Mouse (Mus musculus): ENCODE measurements around the gene Defb20. TPM values are rescaled to one million over a fixed set of nuclear protein-coding genes. Genes with fewer than 3 reads are reported as not detected.
"Not testable (repeated sequence)": the region's sequence is repeated elsewhere in the genome, so short reads cannot be mapped to it uniquely, and the experiment has no call there.

The Defb20 gene
- under 1 TPM in 1 of 4 experiments, not detected in 3; 0.73 TPM for total RNA-seq (2022)

DNA sequence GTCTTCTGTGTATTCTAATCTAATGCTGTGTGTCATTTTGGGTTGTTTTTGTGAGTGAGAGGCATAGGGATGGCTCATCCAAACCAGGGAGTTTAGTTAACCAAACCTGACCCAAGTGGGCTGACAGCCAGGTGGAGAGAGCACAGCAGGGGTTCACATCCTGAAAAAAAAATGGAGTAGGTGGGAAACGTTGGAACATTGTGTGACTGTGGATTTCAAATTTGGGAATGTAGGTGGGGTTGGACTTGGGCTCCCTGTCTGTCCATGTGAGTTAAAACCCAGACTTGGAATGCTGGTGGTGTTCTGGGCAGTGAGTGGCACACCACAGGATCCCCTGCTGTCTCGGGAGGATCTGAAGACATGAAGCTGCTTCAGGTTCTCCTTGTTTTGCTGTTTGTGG lies at the start of gene Defb20:
Gene Defb20 (plus strand): TSS at position 301 of the 400 bp plus-strand sequence.
- no peak for DNase-seq (ENCODE audit: low spot score in 2 of 2)

DNA sequence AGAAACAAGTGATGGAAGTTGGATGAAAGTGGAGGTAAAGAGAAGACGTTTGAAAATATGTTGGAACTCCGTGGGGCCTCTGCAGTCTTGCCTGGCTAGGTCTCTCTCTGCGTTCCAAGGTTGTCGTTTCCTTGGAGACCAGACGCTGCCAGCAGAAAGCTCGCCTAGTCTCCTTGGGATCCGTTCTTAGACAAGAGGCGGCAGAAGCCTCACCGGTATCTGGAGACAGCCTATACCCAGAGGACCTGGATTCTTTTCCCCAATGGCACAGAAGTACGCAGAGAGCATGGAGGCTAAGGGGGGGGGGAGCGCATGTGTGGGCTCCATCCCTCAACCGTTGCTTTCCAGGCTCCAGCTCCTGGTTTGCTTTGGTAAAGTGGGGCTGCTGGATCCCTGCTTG lies 49.4 kb upstream of the Defb20 start:
- peak in 1 of 2 experiments; percentile 28 for DNase-seq (ENCODE audit: low spot score in 2 of 2)

DNA sequence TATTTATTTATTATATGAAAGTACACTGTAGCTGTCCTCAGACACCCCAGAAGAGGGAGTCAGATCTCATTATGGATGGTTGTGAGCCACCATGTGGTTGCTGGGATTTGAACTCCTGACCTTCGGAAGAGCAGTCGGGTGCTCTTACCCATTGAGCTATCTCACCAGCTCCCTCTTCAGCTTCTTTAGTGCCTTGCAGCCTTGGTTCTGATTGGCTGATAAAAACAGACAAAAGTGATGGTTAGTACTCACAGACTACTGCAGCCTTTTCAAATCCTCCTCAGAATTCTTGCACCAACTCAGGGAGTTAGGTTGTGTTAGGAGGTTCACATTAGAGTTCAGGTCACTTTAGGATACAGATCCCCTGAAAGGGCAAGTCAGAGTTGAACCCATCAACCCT lies 48.4 kb upstream of the Defb20 start:
- DNase-seq (ENCODE audit: low spot score in 2 of 2) = not testable (repeated sequence)

DNA sequence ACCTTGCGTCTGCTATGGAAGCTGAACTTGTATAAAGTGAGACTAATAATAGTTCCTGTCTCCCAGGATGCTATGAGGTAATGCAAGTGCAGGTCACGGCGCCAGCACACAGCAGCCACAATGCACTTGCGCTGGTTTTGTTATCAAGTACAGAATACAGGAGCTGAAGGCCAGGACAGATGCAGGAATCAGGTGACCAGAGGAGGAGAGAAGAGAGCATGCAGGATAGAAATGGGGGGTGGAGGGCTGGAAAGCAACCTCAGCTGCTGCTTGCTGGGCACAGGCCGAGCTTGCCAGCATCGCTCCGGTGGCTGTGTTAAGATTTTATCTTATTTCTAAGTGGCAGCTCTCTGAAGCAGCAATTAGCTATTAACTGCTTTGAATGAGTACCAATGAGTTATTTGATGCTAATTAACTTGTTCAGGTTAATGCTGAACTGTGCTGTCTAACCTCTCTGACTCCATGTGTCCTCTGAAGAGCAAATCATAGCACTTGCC lies 40.4 kb upstream of the Defb20 start:
- no peak for DNase-seq (ENCODE audit: low spot score in 2 of 2)

DNA sequence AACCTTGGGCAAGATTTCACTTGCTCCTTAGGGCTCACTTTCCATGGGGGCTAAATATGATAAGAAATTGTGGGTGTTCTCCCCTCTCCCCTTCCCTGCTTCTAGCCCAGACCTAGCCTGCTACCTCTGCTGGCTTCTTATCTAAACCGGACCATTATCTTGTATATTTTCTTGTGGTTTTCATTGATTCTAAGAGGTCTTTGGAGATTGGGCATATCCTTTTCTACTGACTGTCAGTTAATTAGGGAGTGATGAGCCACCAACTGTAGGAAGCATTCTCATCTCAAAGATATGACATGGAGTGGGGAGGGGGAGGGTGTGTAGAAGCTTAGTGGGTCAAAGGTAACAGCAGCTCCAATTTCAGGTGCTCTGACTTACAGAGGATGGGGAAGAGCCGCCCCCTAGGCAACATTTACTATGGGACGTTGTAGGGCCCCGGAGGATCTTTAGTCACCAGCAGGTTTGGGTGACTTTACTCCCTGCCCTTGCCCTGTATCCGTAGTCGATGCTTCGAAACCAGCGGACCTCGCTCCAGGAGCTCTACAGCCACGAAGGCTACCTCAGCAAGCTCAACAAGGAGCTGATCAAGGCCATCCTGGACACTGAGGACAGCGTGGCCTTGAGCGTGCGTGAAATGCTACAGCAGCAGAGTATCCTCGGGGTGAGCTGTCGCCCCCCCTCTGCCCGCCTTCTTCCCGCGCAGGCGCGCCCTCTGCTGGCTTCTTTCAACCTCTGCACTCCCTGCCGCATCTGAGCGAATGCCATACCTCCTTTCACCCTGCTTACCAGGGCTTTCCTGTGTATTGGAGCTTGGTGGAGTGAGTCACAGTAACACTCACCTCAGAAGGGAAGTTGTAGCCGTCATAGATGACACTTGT lies 39.6 kb upstream of the Defb20 start:
- DNase-seq (ENCODE audit: low spot score in 2 of 2) = peak; percentile 61 to 82

DNA sequence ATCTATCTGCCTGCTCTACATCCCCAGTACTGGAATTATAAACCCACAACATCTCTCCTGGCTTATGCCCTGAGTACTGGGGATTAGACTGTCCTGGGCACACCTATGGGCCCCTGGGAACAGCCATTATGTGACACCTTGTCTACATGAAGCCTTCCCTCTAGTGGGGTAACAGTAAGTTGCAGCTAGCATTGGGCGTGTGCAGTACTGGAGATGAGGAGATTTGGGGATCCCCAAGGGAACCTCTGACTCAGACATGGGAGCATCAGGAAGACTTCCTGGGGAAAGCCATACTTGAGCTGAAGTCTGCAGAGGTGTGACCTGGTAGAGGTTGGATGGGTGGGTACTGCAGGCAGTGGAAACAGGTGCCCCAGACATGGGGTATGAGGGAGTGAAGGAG lies 37.9 kb upstream of the Defb20 start:
- no peak for DNase-seq (ENCODE audit: low spot score in 2 of 2)

DNA sequence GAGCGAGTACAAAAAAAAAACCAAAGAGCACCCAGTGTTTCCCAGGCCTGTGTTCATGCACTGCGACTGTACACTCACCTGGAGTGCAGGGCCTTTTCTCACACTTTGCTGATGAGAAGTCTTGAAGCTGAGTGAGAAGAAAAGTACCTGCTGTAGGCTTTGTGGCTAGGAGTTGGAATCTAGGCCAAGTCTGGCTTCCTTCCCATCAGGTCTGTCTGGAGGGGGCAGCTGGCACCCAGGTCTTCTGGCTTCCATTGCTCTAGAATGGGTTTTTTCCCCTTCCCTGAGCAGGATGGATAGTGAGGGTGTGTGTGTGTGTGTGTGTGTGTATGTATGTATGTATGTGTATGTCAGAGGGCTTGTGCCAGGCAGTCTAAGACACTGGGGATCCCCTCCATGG lies 37.0 kb upstream of the Defb20 start:
- DNase-seq (ENCODE audit: low spot score in 2 of 2) = no peak

DNA sequence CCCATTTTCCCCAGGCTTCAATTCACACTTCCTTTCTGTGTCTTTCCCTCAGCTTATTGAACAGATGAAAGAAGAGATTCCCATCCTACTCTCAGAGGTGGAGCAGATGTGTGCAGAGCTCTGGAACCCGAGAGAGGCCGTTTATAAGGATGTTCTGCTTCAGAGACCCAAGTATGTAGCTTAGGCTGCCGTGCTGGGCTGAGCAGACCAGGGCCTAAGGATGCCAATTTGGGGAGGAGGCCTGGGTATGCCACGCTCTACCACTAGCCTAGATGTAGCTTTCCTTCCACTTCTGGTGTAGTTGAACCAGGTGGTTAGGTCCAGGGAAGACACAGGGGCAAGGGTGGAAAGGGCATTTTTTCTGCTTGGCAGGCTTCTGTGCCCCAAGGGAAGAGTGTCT lies 34.5 kb upstream of the Defb20 start:
- no peak for DNase-seq (ENCODE audit: low spot score in 2 of 2)

DNA sequence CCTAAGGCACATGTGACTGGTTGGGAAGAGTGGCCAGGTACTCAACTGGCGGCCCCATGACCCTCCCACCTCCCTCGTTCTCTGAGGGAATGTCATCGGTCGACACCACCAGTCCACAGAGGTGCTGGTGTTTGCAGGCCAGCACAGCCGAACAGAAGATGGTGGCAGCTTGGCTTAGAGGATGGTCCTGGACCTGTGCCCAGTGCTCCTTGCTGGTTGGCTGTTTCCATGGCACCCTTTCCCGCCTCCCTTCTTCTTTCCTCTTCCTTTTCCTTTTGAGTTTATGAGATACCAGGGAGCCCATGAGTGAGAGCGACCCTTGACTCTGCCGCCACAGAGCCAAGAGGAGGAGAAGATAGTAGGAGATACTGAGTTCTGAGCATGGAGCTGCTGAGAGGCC lies 33.6 kb upstream of the Defb20 start:
- peak in 1 of 2 experiments; percentile 49 for DNase-seq (ENCODE audit: low spot score in 2 of 2)

DNA sequence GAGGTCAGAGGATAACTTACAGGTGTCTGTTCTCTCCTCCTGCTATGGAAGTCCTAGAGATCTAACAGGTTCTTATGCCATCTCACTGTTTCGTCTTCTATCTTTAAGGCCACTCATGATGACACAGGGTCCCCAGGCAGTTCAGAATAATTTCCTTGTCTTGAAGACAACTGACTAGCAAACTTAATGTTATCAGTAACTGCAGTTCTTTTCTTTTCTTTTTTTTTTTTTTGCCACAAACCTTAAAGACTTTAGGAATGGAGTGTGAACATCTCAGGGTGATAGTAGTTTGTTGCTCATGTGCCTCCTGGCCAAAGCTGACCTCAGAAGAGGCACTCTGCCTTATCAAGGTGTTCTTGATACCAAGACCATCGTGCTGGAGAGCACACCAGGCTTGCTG lies 30.2 kb upstream of the Defb20 start:
- no peak for DNase-seq (ENCODE audit: low spot score in 2 of 2)

DNA sequence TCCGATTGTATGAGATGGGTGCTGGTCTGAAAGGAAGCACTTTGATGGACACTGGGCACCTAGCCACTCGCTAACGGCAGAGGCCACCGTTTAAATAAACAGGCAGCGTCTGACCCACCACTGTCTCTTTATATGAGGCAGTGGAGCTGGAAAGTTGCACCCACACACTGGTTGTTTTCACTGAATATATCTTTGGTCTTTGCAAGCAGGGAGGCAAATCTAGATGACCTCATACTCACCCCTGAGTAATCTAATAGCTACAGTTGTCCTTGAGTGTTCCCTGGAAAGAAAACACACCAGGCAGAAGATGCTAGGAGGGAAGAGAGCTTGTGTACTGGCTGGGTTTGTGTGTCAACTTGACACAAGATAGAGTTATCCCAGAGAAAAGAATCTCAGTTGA lies 29.4 kb upstream of the Defb20 start:
- DNase-seq (ENCODE audit: low spot score in 2 of 2) = no peak

DNA sequence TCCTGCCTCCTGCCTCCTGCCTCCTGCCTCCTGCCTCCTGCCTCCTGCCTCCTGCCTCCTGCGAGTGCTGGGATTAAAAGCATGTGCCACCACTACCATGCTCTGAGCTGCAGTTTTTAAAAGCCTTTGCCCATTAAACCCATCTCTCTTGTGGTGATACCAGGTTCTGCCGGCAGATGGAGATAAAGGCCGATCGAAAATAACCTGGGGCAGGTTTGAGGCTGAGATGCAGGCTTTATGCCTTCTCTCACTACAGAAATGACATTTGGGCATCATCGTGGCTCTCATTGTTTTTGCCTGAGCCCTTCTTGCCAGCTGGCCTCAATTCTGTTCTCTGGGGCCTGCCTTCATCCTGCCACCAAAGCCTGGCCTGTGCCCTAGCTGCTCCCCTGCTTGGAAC lies 26.6 kb upstream of the Defb20 start:
- DNase-seq (ENCODE audit: low spot score in 2 of 2) = peak in 1 of 2 experiments; percentile 71

DNA sequence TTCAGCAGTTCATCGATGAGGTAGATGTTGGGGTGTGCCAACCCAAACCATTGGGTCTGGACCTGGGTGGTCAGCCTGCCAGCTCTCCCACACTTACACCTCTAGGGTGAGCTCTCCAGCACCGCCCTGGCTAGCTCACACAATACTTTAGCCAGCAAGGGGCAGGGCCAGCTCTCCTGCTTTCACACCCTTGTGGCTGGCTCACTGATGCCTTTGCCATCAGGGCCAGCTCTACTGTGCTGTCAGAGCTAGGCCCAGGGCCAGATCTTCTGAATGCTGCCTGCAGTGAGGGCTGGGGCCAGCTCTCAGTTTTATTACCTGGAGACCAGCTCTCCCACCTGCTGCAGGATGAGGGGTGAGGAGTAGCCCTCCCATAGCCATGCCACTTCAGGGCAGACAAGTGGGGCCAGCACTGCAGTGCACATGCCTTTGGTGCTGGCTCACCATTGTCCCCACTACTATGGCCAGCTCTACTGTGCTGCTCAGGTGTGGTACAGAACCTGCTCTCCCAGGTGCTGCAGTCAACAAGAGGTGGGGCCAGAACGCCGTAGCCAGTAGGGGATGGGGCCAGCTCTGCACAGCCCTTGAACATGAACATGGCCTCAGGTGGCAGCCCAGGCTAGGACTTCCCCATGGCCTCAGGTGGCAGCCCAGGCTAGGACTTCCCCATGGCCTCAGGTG lies 24.6 kb upstream of the Defb20 start:
- no peak for DNase-seq (ENCODE audit: low spot score in 2 of 2)

DNA sequence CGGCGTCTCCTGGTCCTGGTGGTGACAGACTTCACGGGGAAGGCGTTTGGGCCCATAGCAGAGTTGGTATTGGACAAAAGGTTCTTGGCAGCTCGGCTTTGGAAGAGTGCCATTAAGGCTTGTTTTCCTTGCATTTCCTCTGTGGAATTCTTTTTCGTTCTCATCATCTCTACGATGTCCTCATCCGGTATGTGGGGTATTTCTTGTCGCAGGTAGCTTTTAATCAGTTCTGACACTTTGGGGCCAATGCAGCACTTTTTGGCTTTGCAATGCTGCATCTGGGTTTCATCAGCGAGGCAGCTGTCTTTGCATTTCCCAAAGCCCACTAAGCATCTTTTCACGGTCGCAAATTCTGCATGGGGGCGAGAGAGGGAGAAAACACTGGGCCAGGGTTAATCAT lies 17.6 kb upstream of the Defb20 start:
- DNase-seq (ENCODE audit: low spot score in 2 of 2) = no peak

DNA sequence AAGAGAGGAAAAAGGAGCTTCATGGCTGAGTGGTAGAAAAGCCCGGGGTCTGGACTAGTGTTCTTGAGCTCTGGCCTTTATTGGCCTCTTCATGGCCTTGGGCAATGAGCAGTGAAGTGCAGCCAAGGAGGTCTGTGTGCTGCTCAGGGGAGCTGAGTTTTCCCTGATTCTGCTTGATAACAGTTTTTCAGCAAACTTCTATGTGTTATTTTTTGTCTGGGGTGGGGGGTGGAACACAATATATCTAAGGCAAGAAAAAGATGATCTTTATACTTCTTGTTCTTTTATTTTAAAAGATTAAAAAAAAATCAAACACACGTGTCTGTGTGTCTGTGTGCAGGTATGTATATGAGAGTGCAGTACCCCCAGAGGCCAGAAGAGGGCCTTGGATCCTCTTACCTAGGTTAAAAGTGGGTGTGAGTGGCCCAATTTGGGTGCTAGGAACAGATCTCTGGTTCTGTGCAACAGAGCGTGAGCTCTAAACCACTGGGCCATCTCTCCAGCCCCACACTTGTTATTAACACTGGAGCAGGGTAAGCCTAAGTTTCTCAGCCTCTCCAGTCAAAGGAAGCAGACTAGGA lies 12.2 kb upstream of the Defb20 start, which contains the start of gene Defb23:
Gene Defb23 (minus strand): TSS at position 51 of the 581 bp plus-strand sequence.
- DNase-seq (ENCODE audit: low spot score in 2 of 2) = no peak

DNA sequence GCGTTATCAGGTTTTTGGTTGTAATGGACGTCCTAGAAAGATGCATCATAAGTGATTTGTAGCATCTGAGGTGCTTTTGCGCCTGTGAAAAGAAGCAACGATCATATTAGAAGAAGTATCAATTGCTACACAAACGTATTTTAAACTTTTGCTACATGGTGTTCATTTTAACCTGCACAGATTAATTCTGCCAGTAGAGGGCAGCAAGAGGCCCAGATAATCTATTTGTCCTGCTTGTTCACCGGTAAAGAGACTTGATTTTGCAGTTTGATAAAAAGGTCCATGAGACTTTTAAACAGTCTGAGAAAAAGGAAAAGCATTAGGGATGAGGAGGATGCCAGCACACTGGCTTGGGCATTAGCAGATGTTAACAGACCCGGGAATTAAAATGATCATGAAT lies 5.9 kb upstream of the Defb20 start:
- peak in 1 of 2 experiments; percentile 64 for DNase-seq (ENCODE audit: low spot score in 2 of 2)

DNA sequence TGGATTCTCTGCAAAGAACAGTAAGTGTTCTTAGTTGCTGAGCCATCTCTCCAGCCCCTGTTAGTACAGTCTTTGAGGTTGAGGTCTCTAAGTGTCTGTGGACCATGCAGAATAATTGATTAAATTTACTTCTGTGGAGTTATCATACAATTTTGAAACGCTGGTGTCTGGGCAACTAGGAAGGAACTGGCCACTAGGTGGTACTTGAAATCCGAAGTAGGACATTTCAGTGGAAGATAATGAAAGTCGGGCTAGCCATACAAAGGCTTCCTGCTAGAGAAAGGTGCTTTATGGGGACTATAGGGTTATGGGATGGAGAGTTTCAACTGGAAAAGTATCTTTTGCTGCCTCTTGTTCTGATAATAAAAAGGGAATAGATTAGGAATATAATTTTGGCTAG lies 4.4 kb upstream of the Defb20 start:
- no peak for DNase-seq (ENCODE audit: low spot score in 2 of 2)

DNA sequence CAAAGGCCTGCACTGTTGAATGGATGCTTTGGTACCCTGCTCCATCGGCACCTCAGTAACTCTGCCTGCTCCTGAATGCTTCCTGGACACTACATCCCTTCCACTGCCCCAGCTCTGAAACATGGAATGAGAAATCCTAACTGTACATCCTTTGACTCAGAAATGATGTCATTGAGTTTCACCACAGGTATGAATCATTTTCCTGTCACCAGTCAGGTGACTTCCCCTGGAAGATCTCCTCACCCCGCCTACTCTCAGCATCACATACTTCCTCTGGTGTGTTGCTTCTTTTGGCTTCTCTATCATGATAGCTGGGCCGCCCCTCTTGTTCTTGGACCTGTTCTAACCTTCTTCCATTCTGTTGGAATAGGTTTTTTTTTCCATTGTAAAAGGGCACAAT lies 4.0 kb downstream of the Defb20 start:
- DNase-seq (ENCODE audit: low spot score in 2 of 2) = no peak

DNA sequence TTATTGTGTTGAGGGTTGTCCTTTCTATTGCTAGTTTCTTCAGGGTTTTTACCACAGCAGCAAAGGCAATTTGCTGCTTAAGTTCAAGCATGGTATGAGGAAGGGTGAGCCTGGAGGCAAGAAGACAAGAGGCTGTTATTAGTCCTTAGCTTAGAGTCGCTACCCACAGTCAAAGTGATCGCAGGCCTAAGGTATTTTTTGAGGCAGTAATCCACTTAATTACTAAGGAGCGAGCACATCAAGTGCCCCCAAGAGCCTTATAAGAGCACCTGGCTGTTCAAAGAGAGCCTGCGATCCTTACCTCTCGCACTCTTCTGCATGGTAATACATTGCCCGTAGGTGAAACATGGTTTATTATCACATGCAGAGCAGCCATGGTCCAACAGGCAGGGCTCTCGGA lies 4.9 kb downstream of the Defb20 start:
- no peak for DNase-seq (ENCODE audit: low spot score in 2 of 2)

DNA sequence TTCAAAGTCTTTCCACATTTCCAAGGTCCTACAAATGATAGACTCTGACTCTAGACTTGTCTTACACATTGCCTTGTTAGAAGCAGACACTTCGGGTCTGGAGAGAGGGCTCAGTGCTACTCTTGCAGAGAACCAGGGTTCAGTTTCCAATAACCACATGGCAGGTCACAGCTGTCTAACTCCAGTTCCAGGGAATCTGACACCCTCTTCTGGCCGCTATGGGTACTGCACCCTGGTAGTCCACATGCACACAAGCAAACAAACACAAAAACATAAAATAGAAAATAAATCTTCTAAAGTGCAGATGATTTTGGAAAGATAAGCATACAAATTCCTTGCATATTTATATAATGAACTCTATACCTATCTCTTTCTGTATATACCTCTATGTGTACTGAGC lies 10.2 kb downstream of the Defb20 start:
- no peak for DNase-seq (ENCODE audit: low spot score in 2 of 2)

DNA sequence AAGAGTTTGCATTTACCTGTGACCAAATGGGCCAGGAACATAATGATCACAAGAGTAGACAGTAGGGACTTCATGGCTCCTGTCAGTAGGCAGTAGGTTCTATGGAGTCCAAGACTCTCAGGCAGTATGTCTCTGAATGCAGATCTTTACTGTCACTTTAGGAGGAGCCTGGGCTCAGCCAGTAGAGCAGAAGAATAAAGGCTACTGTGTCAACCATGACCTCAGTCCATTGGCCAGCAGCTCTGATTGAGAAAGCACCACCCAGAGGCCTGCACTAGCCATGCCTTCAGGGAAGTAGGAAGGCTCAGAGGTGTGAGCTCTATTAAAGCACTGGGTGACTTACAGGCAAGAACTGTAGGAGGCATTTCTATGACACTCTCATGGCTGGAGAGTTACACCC lies 13.2 kb downstream of the Defb20 start, which contains the start of gene Defb22:
Gene Defb22 (minus strand): TSS at position 101 of the 400 bp plus-strand sequence.
- DNase-seq (ENCODE audit: low spot score in 2 of 2) = no peak

DNA sequence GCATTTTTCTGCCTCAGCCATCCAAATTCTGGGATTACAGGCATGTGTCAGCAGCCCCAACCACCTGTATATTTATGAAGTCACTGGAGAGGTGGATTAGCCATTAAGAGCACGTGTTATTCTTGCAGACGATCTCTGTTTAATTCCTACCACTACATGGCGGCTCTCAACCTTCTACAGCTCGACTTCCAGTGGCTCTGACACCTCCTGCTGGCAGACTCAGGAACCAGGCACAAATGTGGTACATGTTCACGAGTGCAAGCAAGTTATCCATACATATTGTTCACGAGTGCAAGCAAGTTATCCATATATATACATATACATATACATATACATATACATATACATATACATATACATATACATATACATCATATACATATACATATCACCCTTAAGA lies 16.3 kb downstream of the Defb20 start:
- no peak for DNase-seq (ENCODE audit: low spot score in 2 of 2)
